Mouse (Mus musculus) cerebellum, adult 2 months (tissue): ENCODE results near the gene Raph1.

Experiments used
- CTCF ChIP-seq: fragments of 200-500 bp; IDR thresholded peaks from 2 replicates; pipeline ENCODE4 v1.5.1; 2011; ENCODE audit warnings: low read depth, mild to moderate bottlenecking, control low read depth, low read length, moderate library complexity, borderline replicate concordance; ENCODE audit not compliant: insufficient read depth
- POLR2A ChIP-seq: fragments of 200-500 bp; IDR thresholded peaks from 2 replicates; pipeline ENCODE4 v1.6.1; 2011; ENCODE audit warnings: low read length, control low read depth, borderline replicate concordance; ENCODE audit not compliant: insufficient read depth

GRCm38 (mm10) chr1:60567321-60567720 is 417 bp upstream of the Raph1 start:
- TF ChIP-seq CTCF (no peak), POLR2A (no peak)
